Mouse (Mus musculus): ENCODE results near the gene Htr6. TPM values are rescaled to one million over a fixed set of nuclear protein-coding genes. Genes with fewer than 3 reads are reported as not detected.

The Htr6 gene
- not detected in 2 replicates for total RNA-seq (2015; ENCODE audit: low replicate concordance)
- total RNA-seq (2017; ENCODE audit: low replicate concordance), result not detected in 2 replicates

DNA sequence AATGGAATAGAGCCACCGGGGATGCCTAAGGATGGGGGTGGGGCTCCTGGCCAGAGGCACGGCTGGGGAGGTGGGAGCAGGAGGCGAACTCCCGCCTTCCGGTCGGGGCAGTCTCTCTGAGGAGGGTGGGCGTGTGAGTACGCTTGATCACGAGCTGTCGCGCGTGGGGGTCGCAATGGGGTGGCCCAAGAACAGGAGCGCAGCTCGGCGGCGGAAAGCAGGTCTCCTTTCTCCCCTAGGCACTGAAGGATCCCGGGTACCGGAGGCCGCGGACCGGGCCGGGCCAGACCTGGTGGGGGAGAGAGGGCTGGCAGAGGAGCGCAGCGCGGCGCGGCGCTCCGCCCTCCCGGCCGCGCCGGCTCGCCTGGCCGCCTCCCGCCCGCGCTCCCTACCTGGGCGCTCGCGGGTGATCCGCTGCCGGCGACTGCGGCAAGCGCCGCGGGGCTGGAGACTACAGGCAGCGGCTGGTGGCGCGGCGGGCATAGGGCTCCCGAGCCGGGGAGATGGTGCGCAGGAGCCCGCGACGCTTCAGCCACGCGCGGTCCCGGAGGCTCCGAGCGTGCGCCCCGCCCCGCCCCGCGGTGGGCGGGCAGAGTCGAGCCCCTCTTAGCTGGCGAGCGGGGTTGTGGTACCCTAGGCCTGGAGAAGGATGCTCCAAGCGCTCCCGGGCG lies at the start of gene Htr6:
Gene Htr6, minus strand, starts transcription at position 530 of the 671 bp plus-strand sequence.
- no peak for ATAC-seq (replicated peaks; ENCODE audit: low FRiP score, poor library complexity, severe bottlenecking)

GRCm38 (mm10) chr4:139124940-139125339 lies 49.6 kb upstream of the Htr6 start:
- no peak for ATAC-seq (replicated peaks; ENCODE audit: low FRiP score, poor library complexity, severe bottlenecking)

DNA sequence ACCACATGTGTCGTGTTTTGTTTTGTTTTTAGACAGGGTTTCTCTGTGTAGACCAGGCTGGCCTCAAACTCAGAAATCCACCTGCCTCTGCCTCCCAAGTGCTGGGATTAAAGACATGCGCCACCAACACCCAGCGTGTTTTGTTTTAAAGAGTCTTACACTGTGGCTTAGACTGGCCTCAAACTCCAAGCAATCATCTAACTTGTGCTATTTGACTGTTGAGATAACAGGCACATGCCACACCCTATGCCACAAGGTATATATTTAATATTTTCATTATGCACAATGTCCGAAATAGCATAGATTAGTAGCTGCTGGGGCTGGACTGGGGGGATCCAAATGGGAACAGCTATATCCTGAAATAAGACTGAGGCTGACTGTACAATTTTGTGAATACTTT lies 47.2 kb upstream of the Htr6 start:
- ATAC-seq (replicated peaks; ENCODE audit: low FRiP score, poor library complexity, severe bottlenecking), result 0 out of 2 replicates have a peak, but pooled peaks have one; percentile 57

DNA sequence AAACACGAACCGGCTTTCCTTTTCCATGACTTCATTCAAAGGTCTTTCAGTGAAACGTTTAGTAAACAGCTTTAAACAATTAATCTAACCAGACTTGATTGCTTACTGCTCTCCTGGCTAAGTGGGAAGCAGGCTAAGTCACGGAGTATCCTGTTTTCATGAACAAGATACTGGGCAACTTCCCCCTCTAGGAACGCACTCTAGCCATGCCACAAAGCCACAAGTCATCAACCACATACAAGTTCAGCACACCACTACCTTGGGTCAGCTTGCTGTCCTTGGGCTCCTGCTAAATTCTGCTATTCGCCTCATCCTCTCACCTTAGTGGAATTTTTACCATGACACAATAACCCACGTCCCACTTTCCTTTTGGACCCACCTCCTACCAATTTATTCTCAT lies 45.6 kb upstream of the Htr6 start:
- ATAC-seq (replicated peaks; ENCODE audit: low FRiP score, poor library complexity, severe bottlenecking), result no peak

GRCm38 (mm10) chr4:139120281-139120814 lies 45.0 kb upstream of the Htr6 start:
- no peak for ATAC-seq (replicated peaks; ENCODE audit: low FRiP score, poor library complexity, severe bottlenecking)

- peak; percentile 43 for ATAC-seq (replicated peaks; ENCODE audit: low FRiP score, poor library complexity, severe bottlenecking)
These were observed 41.1 kb upstream of the Htr6 start for GRCm38 (mm10) chr4:139116356-139117063.

DNA sequence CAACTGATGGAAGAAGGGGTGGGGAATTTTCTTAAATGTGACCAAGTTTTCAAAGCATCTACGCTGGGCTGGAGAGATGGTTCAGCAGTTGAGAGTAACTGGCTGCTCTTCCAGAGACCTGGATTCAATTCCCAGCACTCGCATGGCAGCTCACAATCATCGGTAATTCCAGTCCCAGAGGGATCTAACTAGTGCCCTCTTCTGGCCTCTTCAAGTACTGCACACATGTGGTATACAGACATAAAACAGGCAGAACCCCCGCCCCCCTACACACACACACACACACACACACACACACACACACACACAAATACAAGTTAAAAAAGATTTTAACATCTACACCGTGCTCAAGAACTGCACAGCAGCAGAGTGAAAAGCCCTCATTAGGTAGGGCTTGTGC lies 40.4 kb upstream of the Htr6 start:
- no peak for ATAC-seq (replicated peaks; ENCODE audit: low FRiP score, poor library complexity, severe bottlenecking)

GRCm38 (mm10) chr4:139112482-139112881 lies 37.1 kb upstream of the Htr6 start:
- ATAC-seq (replicated peaks; ENCODE audit: low FRiP score, poor library complexity, severe bottlenecking), result no peak

GRCm38 (mm10) chr4:139111421-139111820 lies 36.1 kb upstream of the Htr6 start:
- ATAC-seq (replicated peaks; ENCODE audit: low FRiP score, poor library complexity, severe bottlenecking), result no peak

GRCm38 (mm10) chr4:139110858-139111257 lies 35.5 kb upstream of the Htr6 start:
- ATAC-seq (replicated peaks; ENCODE audit: low FRiP score, poor library complexity, severe bottlenecking), result peak; percentile 49; the same call in 1 of the 2 replicates

DNA sequence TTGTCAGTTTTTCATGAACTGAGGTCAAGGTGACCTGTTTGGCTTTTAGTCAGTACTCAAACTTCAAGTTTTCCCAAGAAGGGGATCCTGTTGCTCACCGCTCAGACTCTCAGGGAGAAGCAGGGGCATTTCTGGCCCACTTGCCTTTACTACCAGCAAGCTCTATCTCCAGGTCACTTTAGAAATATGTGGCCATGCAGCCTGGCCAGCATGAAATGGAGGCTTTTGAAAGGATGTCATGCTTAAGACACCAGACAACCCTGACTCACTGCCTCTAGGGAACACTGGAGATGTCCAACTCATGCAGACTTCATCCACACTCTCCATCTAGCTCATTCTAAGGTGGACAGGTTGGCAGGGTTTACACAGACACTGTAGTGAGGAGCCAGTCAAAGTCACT lies 30.1 kb upstream of the Htr6 start:
- no peak for ATAC-seq (replicated peaks; ENCODE audit: low FRiP score, poor library complexity, severe bottlenecking)

DNA sequence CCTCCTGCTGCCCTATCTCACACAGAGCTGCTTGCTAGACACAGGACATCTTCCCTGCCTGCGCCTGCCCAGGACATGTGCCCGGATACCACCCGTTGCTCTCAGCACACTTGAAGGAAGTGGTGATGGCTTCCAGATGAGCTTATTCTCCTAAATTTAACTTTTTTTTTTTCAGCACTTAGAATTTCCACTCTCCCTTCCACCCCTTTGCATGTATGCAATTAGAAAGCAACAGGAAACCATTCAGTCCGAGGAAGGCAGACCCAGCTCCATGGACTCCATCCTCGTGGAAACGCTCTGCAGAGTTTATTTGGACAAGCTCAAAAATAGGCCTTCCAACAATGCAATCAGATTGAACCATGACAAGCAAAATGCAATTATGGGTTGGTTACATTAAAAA lies 26.2 kb upstream of the Htr6 start:
- ATAC-seq (replicated peaks; ENCODE audit: low FRiP score, poor library complexity, severe bottlenecking), result no peak

- no peak for ATAC-seq (replicated peaks; ENCODE audit: low FRiP score, poor library complexity, severe bottlenecking)
These were observed 25.0 kb upstream of the Htr6 start for GRCm38 (mm10) chr4:139100326-139100725.

DNA sequence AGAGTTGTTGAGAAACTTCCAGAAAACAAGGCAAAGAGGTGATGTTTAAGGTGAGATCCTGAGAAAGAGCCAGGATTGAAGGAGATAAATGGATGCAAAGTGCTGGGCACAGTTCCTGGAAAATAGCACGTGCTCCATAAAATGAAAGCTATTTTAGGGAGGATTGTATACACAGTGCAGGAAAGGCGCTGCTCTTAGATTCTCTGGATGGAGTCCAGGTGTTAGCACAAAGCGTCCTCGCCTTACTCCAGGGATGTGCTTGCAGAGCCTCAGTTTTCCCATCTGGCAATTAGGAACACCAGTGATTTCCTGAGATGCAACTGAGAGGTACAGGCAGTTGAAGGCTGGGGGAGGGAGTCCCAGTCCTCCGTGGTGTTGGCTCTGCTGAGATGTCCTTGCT lies 20.8 kb upstream of the Htr6 start:
- no peak for ATAC-seq (replicated peaks; ENCODE audit: low FRiP score, poor library complexity, severe bottlenecking)

GRCm38 (mm10) chr4:139095406-139095805 lies 20.0 kb upstream of the Htr6 start:
- ATAC-seq (replicated peaks; ENCODE audit: low FRiP score, poor library complexity, severe bottlenecking), result no peak

DNA sequence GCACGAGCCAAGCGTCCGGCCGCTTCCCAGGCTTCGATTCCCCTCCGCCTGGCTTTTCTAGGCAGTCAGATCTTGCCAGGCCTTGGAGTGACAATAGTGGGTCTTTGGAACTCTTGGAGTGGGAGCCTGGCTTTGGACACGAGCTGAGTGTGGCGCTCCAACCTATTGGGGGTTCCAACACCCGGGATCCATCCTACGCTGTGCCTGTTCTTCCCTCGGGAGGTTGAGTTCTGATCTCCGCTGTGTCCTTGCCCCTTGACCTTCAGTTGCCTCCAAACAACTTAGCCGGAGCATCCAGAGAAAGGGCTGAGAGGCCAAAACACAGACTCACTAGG lies 17.8 kb upstream of the Htr6 start:
- no peak for ATAC-seq (replicated peaks; ENCODE audit: low FRiP score, poor library complexity, severe bottlenecking)

- ATAC-seq (replicated peaks; ENCODE audit: low FRiP score, poor library complexity, severe bottlenecking), result no peak
These were observed 17.2 kb upstream of the Htr6 start, which contains the start of gene Nbl1 for GRCm38 (mm10) chr4:139092356-139093195. Gene Nbl1 (minus strand): TSS chr4:139092993.

DNA sequence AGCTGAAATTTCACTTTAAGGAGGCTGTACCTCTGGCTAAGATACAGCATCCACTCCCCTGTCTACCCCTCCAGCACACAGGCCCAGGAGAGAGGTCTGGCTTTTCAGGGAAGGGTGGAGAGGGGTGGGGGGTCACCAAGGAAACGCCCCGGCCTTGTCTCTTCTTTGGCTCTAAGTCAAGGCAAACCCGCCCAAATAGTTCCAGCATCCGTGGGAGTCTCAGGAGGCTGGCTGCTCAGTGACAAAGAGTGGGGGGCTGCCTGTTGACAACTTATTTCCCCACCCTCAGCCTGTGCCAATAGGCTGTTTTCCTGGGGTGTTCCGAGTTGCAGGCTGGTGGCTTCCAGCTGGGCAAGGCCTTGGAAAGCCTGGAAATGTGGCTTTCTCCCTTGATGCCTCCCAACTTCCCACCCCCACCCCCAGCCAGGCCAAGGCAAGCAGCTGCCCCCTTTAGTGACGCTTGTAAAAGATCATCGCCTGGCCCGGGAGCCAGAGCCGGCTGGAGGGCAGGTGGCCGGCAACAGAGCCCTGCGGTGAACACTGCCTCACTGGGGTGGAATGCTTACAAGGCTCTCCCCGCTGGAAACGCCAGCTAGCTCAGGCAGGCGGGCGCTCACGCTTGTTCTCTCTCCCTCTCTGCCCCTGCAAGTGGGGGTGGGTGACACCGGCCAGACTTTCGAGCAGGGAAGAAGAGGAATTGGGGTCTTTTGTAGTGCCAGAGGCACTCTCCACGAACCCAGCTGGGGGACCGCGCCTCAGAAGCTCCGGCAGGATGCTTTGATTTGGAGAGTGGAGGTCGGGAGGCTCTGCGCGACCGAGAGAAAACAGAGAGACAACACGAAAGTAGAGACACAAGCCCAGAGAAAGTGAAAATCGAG lies 16.3 kb upstream of the Htr6 start:
- no peak for ATAC-seq (replicated peaks; ENCODE audit: low FRiP score, poor library complexity, severe bottlenecking)

GRCm38 (mm10) chr4:139091066-139091465 lies 15.7 kb upstream of the Htr6 start:
- no peak for ATAC-seq (replicated peaks; ENCODE audit: low FRiP score, poor library complexity, severe bottlenecking)

Data from erythroid progenitor cell, adult 5-6 weeks (primary cell).